Mouse (Mus musculus) limb, embryonic 13.5 days (tissue): ENCODE measurements around the gene Nat8f2. TPM values are rescaled to one million over a fixed set of nuclear protein-coding genes. Genes with fewer than 3 reads are reported as not detected.
"Not testable (repeated sequence)": the region's sequence is repeated elsewhere in the genome, so short reads cannot be mapped to it uniquely, and the experiment has no call there.

ENCODE experiments used
- ATAC-seq: fragments of 200-750 bp; cut with Nextera tagmentation; 2 replicates; pipeline ENCODE4 v1.8.0; 2017; ENCODE audit warnings: low read depth, moderate number of reproducible peaks, moderate TSS enrichment; ENCODE audit not compliant: low FRiP score
- H3K27ac ChIP-seq: fragments of 300-500 bp; sonication (generic); 2 replicates; pipeline ENCODE4 v1.5.1; 2015; ENCODE audit warnings: inconsistent platforms, mild to moderate bottlenecking, moderate library complexity
- H3K27me3 ChIP-seq: fragments of 300-500 bp; sonication (generic); 2 replicates; pipeline ENCODE4 v1.6.1; 2015; ENCODE audit warnings: mild to moderate bottlenecking, inconsistent platforms
- H3K36me3 ChIP-seq: fragments of 300-500 bp; sonication (generic); 2 replicates; pipeline ENCODE4 v1.6.1; 2015; ENCODE audit warnings: inconsistent platforms, mild to moderate bottlenecking, moderate library complexity
- H3K4me1 ChIP-seq: fragments of 300-500 bp; sonication (generic); 2 replicates; pipeline ENCODE4 v1.6.1; 2015; ENCODE audit warnings: inconsistent platforms
- H3K4me2 ChIP-seq: fragments of 300-500 bp; sonication (generic); replicated peaks from 2 replicates; pipeline ENCODE4 v1.6.1; 2015; ENCODE audit warnings: inconsistent platforms, mild to moderate bottlenecking, moderate library complexity
- H3K4me3 ChIP-seq: fragments of 300-500 bp; sonication (generic); 2 replicates; pipeline ENCODE4 v1.5.1; 2015; ENCODE audit warnings: moderate library complexity, mild to moderate bottlenecking, inconsistent platforms
- H3K9ac ChIP-seq: fragments of 300-500 bp; sonication (generic); 2 replicates; pipeline ENCODE4 v1.6.1; 2015; ENCODE audit warnings: mild to moderate bottlenecking, inconsistent platforms
- H3K9me3 ChIP-seq: fragments of 300-500 bp; sonication (generic); 2 replicates; pipeline ENCODE4 v1.6.1; 2016; ENCODE audit warnings: inconsistent platforms
- WGBS: fragments of 180-500 bp; shearing (Covaris S2); methylation state at CpG from one replicate; pipeline ENCODE4 v1.1.7; 2015; 5-methylcytosine and 5-hydroxymethylcytosine counted together
- polyA plus RNA-seq: library from polyadenylated mRNA; unstranded; fragments of >200 nt; fragmentation: Nextera tagmentation; extraction: Ambion mirVana; gene quantifications from 2 replicates; pipeline ENCODE4 v1.2.1, GENCODE M21; 2015

Gene Nat8f2
- not detected in 2 replicates for polyA plus RNA-seq

DNA sequence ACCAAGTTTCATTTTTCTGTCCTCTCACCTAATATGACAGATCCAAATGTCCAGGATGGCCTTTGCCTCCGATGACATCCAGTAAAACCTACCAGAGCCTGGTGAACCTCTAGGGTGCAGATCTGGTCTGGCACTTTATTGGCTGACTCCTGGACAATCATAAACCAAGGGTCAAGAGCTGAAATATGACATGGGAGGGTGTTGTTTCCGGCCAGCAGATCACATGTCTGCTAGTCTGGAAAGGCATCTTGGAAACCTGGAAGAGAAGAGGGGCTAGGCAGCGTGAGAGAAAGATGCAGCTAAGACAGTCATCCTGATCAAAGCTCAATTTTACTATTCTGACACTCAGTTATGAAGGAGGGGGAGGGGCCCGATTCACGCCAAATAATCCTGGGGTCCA is at the start of gene Nat8f2:
TSS of gene Nat8f2 (minus strand) at position 153 of the 400 bp plus-strand sequence.
- H3K27me3 ChIP-seq, H3K9me3 ChIP-seq, H3K27ac ChIP-seq, H3K4me1 ChIP-seq, H3K36me3 ChIP-seq, ATAC-seq, H3K4me3 ChIP-seq, H3K9ac ChIP-seq, H3K4me2 ChIP-seq: not testable (repeated sequence)
- 80% methylated on average over 5 of the region's 5 CpGs for WGBS

- not testable (repeated sequence) for H3K9me3 ChIP-seq, H3K27me3 ChIP-seq, H3K4me3 ChIP-seq, H3K4me2 ChIP-seq, H3K9ac ChIP-seq, ATAC-seq, H3K27ac ChIP-seq
- WGBS = 94% methylated on average over 3 of the region's 3 CpGs
- Histone ChIP-seq H3K4me1 (peaks cover 13% of the 10 kb centered on the region), H3K36me3 (peaks cover 22% of the 10 kb centered on the region)
These were observed 49.4 kb upstream of the Nat8f2 start for GRCm38 (mm10) chr6:85918341-85918740.

DNA sequence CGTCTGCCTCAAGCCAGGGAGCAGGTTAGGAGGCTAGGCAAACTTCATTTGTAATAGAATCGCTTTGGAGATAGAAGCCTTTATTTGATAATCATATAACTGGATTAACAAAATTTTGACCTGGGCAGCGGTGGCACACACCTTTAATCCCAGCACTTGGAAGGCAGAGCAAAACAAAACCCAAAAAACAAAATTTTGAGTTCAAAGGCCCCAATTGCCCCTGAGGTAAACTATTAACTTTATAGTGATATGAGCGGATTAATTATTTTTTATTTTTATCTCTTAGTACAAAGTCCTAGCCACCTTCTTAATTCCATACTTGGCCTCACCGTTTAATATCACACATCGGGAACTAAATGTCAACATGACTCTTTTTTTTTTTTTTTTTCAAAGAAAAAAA is 47.6 kb upstream of the Nat8f2 start:
- H3K9me3 ChIP-seq = no peaks in the 10 kb centered on the region
- H3K4me3 ChIP-seq = peak overlapping the region; percentile 60
- peaks cover 13% of the 10 kb centered on the region for H3K4me1 ChIP-seq
- H3K4me2 ChIP-seq = peak overlapping the region; percentile 83
- no peak overlapping the region for H3K27ac ChIP-seq
- peak overlapping the region; percentile 83 for H3K9ac ChIP-seq
- H3K27me3 ChIP-seq = no peaks in the 10 kb centered on the region
- 83% methylated on average over 6 of the region's 6 CpGs for WGBS
- no peak for ATAC-seq
- H3K36me3 ChIP-seq = peaks cover 7% of the 10 kb centered on the region

DNA sequence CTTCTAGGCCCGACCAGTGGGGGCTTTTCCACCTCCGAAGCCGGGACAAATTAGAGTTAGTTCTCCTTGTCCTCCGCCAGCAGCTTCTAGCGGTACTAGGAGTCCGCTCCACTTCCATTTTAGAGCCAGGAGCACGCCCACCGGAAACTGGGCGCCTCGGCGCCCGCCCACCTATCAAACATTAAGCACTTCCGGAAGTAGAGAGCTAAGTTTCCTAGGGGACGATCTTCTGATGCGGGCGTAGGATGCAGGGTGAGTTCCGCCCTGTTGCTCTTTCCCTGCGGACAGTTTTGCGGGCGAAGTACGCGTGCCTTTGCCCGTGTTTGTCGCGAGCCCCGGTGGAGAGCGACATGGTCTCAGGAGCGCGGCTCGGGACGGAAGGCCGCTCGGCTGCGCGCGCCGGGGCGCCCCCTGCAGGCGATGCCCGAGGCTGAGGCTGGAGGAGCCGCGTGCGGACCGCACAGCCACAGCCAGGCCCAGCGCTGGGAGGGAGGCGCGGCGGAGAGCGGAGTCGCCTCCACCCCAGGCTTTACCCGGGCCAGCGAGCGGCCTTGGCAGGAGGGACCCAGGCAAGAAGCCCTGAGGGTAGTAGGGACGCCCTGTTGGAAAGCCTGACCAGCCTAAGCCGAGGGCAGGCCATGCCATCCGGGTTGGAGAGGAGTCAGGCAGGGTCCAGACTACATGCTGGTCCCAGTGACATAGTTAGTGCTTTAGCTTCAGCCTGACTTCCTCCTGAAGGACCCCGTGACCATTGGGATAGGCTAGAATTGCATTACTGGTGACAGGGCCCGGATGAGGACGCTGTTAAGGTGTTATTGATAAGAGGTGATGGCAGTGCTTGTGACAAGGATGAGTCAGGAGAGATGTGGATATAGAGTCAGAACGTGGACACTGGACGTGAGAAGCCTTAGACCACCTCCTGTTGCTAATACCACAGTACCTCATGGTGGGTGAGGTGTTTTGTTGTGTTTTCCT is 46.9 kb upstream of the Nat8f2 start, which contains the start of gene Nat8f1:
TSS of gene Nat8f1 (minus strand) at position 149 of the 975 bp plus-strand sequence.
- ATAC-seq = peak; percentile 96
- H3K27me3 ChIP-seq, H3K36me3 ChIP-seq, H3K9me3 ChIP-seq: not testable (repeated sequence)
- Histone ChIP-seq H3K4me2 (peak within 1 kb of the TSS; percentile 83), H3K27ac (peak within 1 kb of the TSS; percentile 85), H3K9ac (peak within 1 kb of the TSS; percentile 83), H3K4me1 (peaks cover 13% of the 10 kb centered on the region), H3K4me3 (peak within 1 kb of the TSS; percentile 60)
- WGBS = under 1% methylated on average over 61 of the region's 61 CpGs

DNA sequence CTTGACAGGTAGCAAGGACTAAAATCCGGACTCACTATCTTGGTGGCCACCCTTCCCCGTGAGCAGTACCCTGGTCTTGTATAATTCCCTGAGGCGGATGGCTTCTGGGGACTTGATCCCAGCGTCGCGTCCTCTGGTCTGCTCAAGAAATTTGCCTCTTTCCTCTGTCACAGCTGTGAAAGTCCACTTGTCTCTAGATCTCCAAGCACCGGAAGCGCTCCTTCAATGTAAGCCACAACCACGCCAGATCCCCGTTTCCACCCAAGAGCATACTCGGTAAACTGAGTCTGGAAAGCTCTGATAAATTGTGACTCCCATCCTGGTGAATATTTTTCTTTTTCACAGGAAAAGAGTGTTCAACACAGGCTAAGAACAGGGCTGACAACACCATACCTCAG is 46.2 kb upstream of the Nat8f2 start:
- H3K36me3 ChIP-seq = no peaks in the 10 kb centered on the region
- H3K4me1 ChIP-seq = peaks cover 13% of the 10 kb centered on the region
- 3% methylated on average over 11 of the region's 11 CpGs for WGBS
- H3K9me3 ChIP-seq = no peaks in the 10 kb centered on the region
- H3K27ac ChIP-seq = peak overlapping the region; percentile 85
- H3K4me3 ChIP-seq = peak overlapping the region; percentile 60
- H3K9ac ChIP-seq = peak overlapping the region; percentile 83
- H3K4me2 ChIP-seq = peak overlapping the region; percentile 83
- H3K27me3 ChIP-seq = no peaks in the 10 kb centered on the region
- ATAC-seq = 0 out of 2 replicates have a peak, but pooled peaks have one; percentile 13

DNA sequence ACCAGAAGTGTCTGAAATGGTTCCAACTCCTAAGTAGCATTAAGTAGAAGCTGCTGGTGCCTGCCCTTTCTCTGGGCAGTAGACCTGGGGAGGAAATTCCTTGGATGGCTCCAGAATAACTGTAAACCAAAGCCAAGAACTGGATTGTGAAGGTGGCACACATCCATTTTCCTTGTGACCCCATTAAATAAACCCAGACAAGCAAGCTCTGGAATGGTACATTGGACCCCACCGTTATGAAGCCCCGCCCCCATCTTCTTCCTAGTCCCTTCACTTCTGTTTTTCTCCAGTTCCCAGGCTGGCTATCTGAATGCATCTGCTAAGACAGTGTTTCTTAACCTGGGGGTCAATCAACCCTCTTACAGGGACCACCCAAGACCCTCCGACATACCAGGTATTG is 42.6 kb upstream of the Nat8f2 start, which contains the start of gene Tprkb:
TSS of gene Tprkb (plus strand) at position 279 of the 400 bp plus-strand sequence.
- H3K36me3 ChIP-seq = no peaks in the 10 kb centered on the region
- H3K27ac ChIP-seq = no peak within 1 kb of the TSS
- ATAC-seq = no peak
- H3K4me2 ChIP-seq = no peak within 1 kb of the TSS
- no peak within 1 kb of the TSS for H3K9ac ChIP-seq
- H3K27me3 ChIP-seq = no peaks in the 10 kb centered on the region
- no peak within 1 kb of the TSS for H3K4me3 ChIP-seq
- no peaks in the 10 kb centered on the region for H3K9me3 ChIP-seq
- peaks cover 12% of the 10 kb centered on the region for H3K4me1 ChIP-seq
- 79% methylated on average over 3 of the region's 3 CpGs for WGBS

- no peak overlapping the region for H3K4me2 ChIP-seq
- no peak overlapping the region for H3K4me3 ChIP-seq
- 97% methylated on average over 1 of the region's 1 CpGs for WGBS
- peaks cover 3% of the 10 kb centered on the region for H3K4me1 ChIP-seq
- no peak overlapping the region for H3K9ac ChIP-seq
- no peaks in the 10 kb centered on the region for H3K36me3 ChIP-seq
- H3K27ac ChIP-seq = no peak overlapping the region
- no peak for ATAC-seq
- H3K9me3 ChIP-seq = no peaks in the 10 kb centered on the region
- H3K27me3 ChIP-seq = no peaks in the 10 kb centered on the region
These were observed 40.7 kb upstream of the Nat8f2 start for GRCm38 (mm10) chr6:85909704-85910103.

DNA sequence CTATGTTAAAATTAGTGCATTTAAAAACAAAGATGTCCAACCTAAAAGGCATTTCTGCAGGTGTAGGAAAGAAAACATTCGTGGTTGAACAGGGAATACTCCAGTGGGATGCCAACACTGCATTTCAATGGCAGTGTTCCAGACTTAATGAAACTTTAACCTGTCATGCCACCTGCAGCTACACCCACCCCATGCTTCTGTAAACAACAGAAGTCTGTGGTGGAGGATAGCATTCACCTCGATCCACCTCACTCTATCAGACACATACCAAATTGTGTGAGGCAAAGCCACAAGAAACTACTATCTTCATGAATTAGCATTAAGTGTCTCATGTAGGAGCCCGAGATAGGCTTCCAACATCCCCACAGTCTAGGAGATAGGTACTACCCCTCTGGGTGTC is 39.4 kb upstream of the Nat8f2 start:
- 62% methylated on average over 3 of the region's 3 CpGs for WGBS
- no peak overlapping the region for H3K4me3 ChIP-seq

DNA sequence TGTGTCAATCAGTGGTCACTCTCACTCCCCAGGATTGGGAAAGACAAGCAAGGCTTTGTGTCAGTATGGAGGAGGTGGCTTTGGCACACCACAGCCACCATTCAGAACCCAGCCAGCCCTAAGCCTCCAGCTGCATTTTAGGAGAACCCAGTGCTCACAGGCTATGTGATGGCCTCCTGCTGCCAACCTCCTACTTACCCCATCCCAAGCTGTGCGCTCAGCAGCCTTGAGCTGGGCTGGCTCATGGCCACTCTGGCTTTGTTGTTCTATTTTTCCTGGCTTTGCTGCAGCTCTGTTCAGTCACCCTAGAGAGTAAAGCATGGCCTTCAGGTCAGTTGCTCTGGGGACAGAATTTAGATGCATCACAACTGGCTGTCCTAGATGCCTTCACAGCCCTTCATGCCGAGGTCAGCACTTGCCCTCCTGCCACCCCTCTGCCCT is 38.0 kb upstream of the Nat8f2 start:
- WGBS = 69% methylated on average over 2 of the region's 2 CpGs
- not testable (repeated sequence) for H3K36me3 ChIP-seq, H3K27ac ChIP-seq, H3K4me1 ChIP-seq, H3K27me3 ChIP-seq, H3K4me2 ChIP-seq, H3K9me3 ChIP-seq, H3K9ac ChIP-seq, H3K4me3 ChIP-seq, ATAC-seq

More for the DNA sequence above, 39.4 kb upstream of the Nat8f2 start:
- Histone ChIP-seq H3K4me1 (no peaks in the 10 kb centered on the region), H3K27ac (no peak overlapping the region), H3K36me3 (no peaks in the 10 kb centered on the region), H3K27me3 (no peaks in the 10 kb centered on the region), H3K4me2 (no peak overlapping the region), H3K9me3 (no peaks in the 10 kb centered on the region), H3K9ac (no peak overlapping the region)
- ATAC-seq = no peak

DNA sequence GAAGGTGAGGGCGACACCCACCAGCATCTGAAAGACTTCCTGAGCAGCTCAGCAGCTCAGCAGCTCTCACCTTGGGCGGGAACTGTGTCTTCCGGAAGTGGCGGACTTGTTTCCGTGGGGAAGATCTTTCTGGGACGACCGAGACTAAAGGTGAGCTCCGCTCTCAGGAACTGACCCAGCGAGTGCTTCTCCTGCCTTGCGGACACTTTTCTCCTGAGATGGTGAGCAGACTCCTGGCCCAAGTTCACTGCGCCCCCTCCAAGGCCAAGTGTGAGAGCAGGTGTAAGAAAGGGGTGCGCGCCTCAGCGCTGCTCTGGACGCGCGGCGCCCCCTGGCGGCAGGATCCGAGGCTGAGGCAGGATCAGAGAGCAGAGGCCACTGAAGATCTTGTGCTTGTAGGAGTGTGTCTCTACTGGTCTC is 35.7 kb upstream of the Nat8f2 start, which contains the start of gene Nat8f4:
TSS of gene Nat8f4 (minus strand) at position 243 of the 420 bp plus-strand sequence.
- not testable (repeated sequence) for H3K27ac ChIP-seq, H3K9ac ChIP-seq, ATAC-seq, H3K9me3 ChIP-seq, H3K4me1 ChIP-seq, H3K27me3 ChIP-seq, H3K36me3 ChIP-seq
- 16% methylated on average over 20 of the region's 20 CpGs for WGBS
- H3K4me3 ChIP-seq = peak within 1 kb of the TSS; percentile 28
- peak within 1 kb of the TSS; percentile 49 for H3K4me2 ChIP-seq

DNA sequence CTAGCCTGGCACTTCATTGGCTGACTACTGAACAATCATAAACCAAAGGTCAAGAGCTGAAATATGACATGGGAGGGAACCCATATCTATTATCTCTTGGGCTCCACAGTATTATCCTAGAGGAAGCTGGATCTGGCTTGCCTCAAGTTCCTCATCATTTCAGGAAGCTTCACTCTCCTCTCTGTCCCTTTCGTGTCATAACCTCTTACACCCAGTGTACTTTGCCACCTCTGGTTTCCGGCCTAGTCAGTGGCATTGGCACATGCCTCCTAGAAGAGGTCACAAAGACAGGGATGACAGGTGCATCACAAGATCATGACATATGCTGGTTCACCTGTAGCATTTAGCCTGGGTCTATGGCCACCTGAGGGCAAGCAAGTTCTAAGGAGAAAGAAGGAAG is 33.3 kb upstream of the Nat8f2 start:
- Histone ChIP-seq H3K9me3 (no peaks in the 10 kb centered on the region), H3K4me1 (no peaks in the 10 kb centered on the region), H3K4me3 (no peak overlapping the region), H3K36me3 (no peaks in the 10 kb centered on the region), H3K27me3 (no peaks in the 10 kb centered on the region), H3K9ac (no peak overlapping the region), H3K27ac (no peak overlapping the region), H3K4me2 (no peak overlapping the region)
- 92% methylated on average over 2 of the region's 2 CpGs for WGBS
- no peak for ATAC-seq
